Mouse (Mus musculus) kidney, embryonic 16.5 days (tissue): ENCODE measurements at regions not wholly inside any gene's neighbourhood (a gene's known extent, or its start where the extent isn't known, plus 50 kb on each side); places are given as distances from the start of the nearest gene placed in this dataset.
A peak's percentile ranks its signal among the peaks of the same experiment; 100 is the strongest.

Source experiments
- ATAC-seq: fragments of 200-750 bp; cut with Nextera tagmentation; 2 replicates; pipeline ENCODE4 v1.8.0; 2017; ENCODE audit warnings: moderate TSS enrichment; ENCODE audit not compliant: low FRiP score, low TSS enrichment
- H3K27ac ChIP-seq: fragments of 300-500 bp; sonication (generic); 2 replicates; pipeline ENCODE4 v1.5.1; 2014; ENCODE audit warnings: low read length
- H3K27me3 ChIP-seq: fragments of 300-500 bp; sonication (generic); 2 replicates; pipeline ENCODE4 v1.6.1; 2014; ENCODE audit warnings: low read length, control low read depth, mixed read lengths; ENCODE audit not compliant: insufficient read depth
- H3K36me3 ChIP-seq: fragments of 300-500 bp; sonication (generic); 2 replicates; pipeline ENCODE4 v1.6.1; 2014; ENCODE audit warnings: low read length, control low read depth, mixed read lengths; ENCODE audit not compliant: insufficient read depth
- H3K4me1 ChIP-seq: fragments of 300-500 bp; sonication (generic); 2 replicates; pipeline ENCODE4 v1.6.1; 2014; ENCODE audit warnings: low read length, control low read depth, mixed read lengths; ENCODE audit not compliant: insufficient read depth
- H3K4me2 ChIP-seq: fragments of 300-500 bp; sonication (generic); replicated peaks from 2 replicates; pipeline ENCODE4 v1.6.1; 2014; ENCODE audit warnings: low read depth, low read length
- H3K4me3 ChIP-seq: fragments of 300-500 bp; sonication (generic); 2 replicates; pipeline ENCODE4 v1.5.1; 2014; ENCODE audit warnings: mild to moderate bottlenecking, low read length
- H3K9ac ChIP-seq: fragments of 300-500 bp; sonication (generic); replicated peaks from 2 replicates; pipeline ENCODE4 v1.6.1; 2014; ENCODE audit warnings: low read length
- H3K9me3 ChIP-seq: fragments of 300-500 bp; sonication (generic); 2 replicates; pipeline ENCODE4 v1.6.1; 2016; ENCODE audit warnings: low read length, control low read depth
- WGBS: fragments of 180-500 bp; shearing (Covaris S2); extraction: QIAGEN DNeasy Blood & Tissue Kit; methylation state at CpG from one replicate; pipeline ENCODE4 v1.1.7; 2014; 5-methylcytosine and 5-hydroxymethylcytosine counted together

DNA sequence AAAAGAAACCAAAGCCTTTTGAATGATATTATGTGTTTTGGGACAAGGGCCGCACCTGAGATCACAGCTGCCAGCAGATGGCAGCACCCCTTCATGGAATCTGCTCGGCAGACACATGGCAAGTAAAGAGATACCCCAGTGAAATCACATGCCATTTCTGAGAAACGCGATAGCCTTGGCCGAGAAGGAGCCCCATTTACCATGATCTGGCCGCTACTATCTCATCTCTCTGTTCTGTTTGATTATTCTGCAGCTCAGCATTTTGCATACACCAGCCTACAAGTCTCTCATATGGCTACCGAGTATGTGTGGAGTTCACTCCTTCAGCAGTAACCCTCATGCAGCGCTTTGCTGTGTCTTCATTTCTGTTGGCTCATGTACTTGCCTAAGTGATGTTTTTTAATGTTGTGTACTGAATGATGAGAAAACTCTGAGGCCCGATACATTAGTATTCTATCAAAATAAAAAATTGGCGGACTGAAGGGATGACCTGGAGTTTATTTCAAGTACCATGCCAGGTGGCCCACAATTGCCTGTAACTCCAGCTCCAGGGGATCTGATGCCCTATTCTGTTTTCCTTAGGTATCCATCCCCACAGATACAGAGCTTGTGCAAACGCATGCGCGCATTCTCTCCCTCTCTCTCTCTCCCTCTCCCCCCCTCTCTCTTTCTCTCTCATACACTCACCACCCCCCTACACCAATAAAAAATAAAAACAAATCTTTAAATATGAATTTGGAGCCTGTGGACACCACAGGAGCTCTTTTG, 2303.6 kb downstream of the 4930444P10Rik start:
- WGBS: 24% methylated on average over 13 of the region's 13 CpGs
- H3K4me1 ChIP-seq: 0 out of 2 replicates have a peak, but pooled peaks cover 5% of the 10 kb centered on the region
- H3K9me3 ChIP-seq: peaks cover 9% of the 10 kb centered on the region
- H3K27ac ChIP-seq: no peak overlapping the region
- H3K4me3 ChIP-seq: 0 out of 2 replicates have a peak overlapping the region, but pooled peaks have one; percentile 10
- no peak overlapping the region for H3K9ac ChIP-seq
- H3K27me3 ChIP-seq: no peaks in the 10 kb centered on the region
- H3K4me2 ChIP-seq: peak overlapping the region; percentile 42
- ATAC-seq: peak; percentile 52; the same call in 1 of the 2 replicates
- no peaks in the 10 kb centered on the region for H3K36me3 ChIP-seq

DNA sequence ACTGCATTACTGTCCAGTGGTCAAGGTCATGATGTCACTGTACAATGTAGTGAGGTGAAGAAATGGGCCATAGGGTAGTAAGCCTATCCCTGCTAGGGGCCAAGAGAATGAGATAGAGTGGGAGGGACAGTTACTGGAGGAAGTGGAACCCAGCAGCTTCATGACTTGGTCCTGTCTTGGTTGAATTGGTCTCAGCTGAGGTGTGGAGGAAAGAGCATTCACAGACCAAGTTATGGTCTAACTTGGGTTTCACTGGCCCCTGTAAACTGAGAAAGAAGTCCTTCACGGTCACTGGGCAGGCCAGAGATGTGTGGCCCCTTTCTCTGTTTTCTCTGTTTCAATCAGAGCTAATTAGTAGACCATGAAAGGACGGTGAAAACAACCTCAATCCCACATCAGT, 2306.1 kb downstream of the 4930444P10Rik start:
- Histone ChIP-seq H3K36me3 (no peaks in the 10 kb centered on the region), H3K4me3 (no peak overlapping the region), H3K4me2 (no peak overlapping the region), H3K27me3 (no peaks in the 10 kb centered on the region), H3K9me3 (peaks cover 9% of the 10 kb centered on the region), H3K4me1 (0 out of 2 replicates have a peak, but pooled peaks cover 5% of the 10 kb centered on the region), H3K27ac (no peak overlapping the region), H3K9ac (no peak overlapping the region)
- 42% methylated on average over 2 of the region's 2 CpGs for WGBS
- ATAC-seq: peak; percentile 94

DNA sequence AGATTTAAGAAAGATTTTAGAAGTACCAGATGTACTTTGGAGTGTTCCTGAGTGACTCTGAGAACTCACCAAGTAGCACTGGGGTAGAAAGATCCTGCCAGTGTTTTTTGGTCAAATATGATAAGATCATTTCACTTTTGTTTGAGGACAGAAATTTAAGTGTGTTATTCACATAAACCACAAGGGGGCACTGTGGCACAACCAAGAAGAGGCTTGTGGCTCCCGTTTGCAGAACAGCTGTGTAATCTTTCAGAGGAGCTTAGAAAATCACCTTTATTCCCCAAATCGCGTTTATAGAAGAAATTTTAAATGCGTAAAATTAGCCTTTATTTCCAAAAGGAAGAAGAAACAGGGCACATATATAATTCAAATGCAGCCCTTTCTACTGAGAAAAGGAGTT, 2308.7 kb downstream of the 4930444P10Rik start:
- Histone ChIP-seq H3K9ac (no peak overlapping the region), H3K27ac (no peak overlapping the region), H3K4me3 (no peak overlapping the region), H3K9me3 (no peaks in the 10 kb centered on the region), H3K27me3 (no peaks in the 10 kb centered on the region), H3K36me3 (no peaks in the 10 kb centered on the region), H3K4me1 (0 out of 2 replicates have a peak, but pooled peaks cover 1% of the 10 kb centered on the region), H3K4me2 (no peak overlapping the region)
- no peak for ATAC-seq
- WGBS: 7% methylated on average over 4 of the region's 4 CpGs

- no peak for ATAC-seq
- H3K27me3 ChIP-seq: no peaks in the 10 kb centered on the region
- H3K9me3 ChIP-seq: no peaks in the 10 kb centered on the region
- H3K4me1 ChIP-seq: no peaks in the 10 kb centered on the region
- no peak overlapping the region for H3K27ac ChIP-seq
- no peak overlapping the region for H3K4me3 ChIP-seq
- H3K4me2 ChIP-seq: no peak overlapping the region
- H3K9ac ChIP-seq: no peak overlapping the region
- WGBS: 65% methylated on average over 3 of the region's 3 CpGs
- H3K36me3 ChIP-seq: no peaks in the 10 kb centered on the region
These were observed 2310.5 kb downstream of the 4930444P10Rik start for GRCm38 (mm10) chr1:13782633-13783032.

- Histone ChIP-seq H3K36me3 (no peaks in the 10 kb centered on the region), H3K27me3 (no peaks in the 10 kb centered on the region), H3K9me3 (no peaks in the 10 kb centered on the region; the same call in 1 of the 2 replicates), H3K27ac (no peak overlapping the region), H3K4me1 (peaks cover 6% of the 10 kb centered on the region), H3K4me3 (no peak overlapping the region), H3K9ac (no peak overlapping the region), H3K4me2 (no peak overlapping the region)
- 32% methylated on average over 2 of the region's 2 CpGs for WGBS
- no peak for ATAC-seq
These were observed 2321.0 kb downstream of the 4930444P10Rik start for GRCm38 (mm10) chr1:13772106-13772505.

GRCm38 (mm10) chr1:13771014-13771463, 2322.1 kb downstream of the 4930444P10Rik start:
- Histone ChIP-seq H3K4me1 (peaks cover 6% of the 10 kb centered on the region), H3K4me3 (no peak overlapping the region), H3K9me3 (no peaks in the 10 kb centered on the region; the same call in 1 of the 2 replicates), H3K27me3 (no peaks in the 10 kb centered on the region), H3K27ac (no peak overlapping the region), H3K9ac (no peak overlapping the region), H3K4me2 (peak overlapping the region; percentile 19), H3K36me3 (no peaks in the 10 kb centered on the region)
- 19% methylated on average over 10 of the region's 10 CpGs for WGBS
- peak; percentile 79; the same call in 1 of the 2 replicates for ATAC-seq

DNA sequence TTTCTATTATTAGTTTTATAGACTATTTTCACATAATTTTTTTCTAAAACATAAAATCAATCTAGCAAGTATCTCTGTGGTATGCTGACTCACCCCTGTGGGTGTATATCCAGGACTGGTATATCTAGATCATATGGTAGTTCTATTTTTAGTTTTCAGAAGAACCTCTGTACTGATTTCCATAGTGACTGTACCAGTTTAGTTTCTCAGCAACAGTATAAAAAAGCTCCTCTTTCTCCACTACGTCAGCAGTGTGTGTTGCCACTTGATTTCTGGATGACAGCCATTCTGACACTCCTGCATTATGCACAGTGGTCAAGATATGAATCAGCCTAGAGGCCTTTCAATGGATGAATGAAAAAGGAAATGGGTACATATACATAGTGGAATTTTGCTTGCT, 2338.6 kb downstream of the A830018L16Rik start:
- Histone ChIP-seq H3K9me3 (no peaks in the 10 kb centered on the region), H3K9ac (no peak overlapping the region), H3K4me2 (no peak overlapping the region), H3K27me3 (no peaks in the 10 kb centered on the region), H3K36me3 (no peaks in the 10 kb centered on the region), H3K4me1 (no peaks in the 10 kb centered on the region), H3K27ac (no peak overlapping the region), H3K4me3 (no peak overlapping the region)
- 75% methylated on average over 1 of the region's 1 CpGs for WGBS
- ATAC-seq: no peak

DNA sequence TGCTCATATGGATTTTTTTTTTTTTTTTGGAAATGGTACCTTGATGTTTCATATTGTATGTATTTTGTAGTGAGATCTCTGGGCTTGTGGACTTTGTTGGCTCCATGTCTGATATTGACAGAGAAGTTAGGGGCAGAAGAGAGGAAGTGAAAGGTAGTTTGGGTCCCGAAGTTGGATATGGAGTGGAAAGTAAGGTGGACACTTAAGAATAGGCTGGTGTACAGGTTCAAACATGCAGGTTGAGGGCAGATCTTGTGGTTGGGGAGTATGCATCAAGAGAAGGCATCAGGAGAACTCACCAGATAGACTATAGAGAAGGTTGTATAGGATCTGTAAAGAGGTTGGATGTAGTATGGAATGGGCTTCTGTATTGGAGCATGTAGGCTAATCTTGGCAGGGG, 2337.5 kb downstream of the A830018L16Rik start:
- H3K4me2 ChIP-seq: no peak overlapping the region
- 97% methylated on average over 1 of the region's 1 CpGs for whole genome bisulfite sequencing
- H3K4me1 ChIP-seq: no peaks in the 10 kb centered on the region
- no peaks in the 10 kb centered on the region for H3K36me3 ChIP-seq
- H3K4me3 ChIP-seq: no peak overlapping the region
- no peak overlapping the region for H3K9ac ChIP-seq
- no peaks in the 10 kb centered on the region for H3K9me3 ChIP-seq
- no peak overlapping the region for H3K27ac ChIP-seq
- no peaks in the 10 kb centered on the region for H3K27me3 ChIP-seq
- no peak for ATAC-seq
